Mouse (Mus musculus) yolk sac, embryonic 10.5 days (tissue): ENCODE data around the gene Rnf150.

Source experiments
- DNase-seq: peaks from one replicate; pipeline ENCODE4 v3.0.0-alpha.2; 2017; ENCODE audit warnings: low spot score

Gene Rnf150

DNA sequence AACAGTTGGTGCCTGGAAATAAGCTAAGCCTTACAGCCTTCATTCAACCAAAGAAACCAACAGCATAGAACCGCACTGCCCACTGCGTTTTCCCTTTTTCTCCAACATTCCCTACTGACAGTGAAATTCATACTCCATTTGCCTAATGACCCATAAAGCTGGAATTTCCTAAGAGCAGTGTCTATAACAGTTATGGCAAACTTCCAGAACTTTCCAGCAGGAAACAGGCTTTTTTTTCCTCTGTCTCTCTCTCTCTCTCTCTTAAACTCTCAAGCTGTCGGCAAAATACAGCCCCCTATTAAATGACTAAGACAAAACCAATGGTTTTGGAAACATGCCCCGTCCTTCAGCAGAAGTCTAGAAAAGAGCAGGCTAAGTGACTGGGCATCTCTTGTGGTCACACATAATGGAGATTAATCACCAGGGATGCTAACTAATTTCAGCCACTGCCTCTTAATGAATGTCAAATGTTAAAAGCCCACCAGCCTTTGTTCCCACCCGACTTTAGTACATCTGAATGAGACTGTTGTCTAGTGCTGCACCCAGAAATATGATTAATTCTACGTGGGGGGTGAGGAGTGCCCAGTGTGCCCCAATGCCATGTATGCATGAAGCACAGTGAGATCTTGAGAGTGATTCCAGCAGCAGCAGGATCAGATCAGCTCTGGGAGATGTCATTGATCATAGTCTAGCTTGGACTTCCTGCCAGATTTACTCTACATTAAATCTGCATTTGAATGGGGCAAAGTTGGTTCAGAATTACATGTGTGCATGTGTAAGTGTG lies 80.3 kb downstream of the Rnf150 start:
- no peak for DNase-seq

- no peak for DNase-seq
Measured at GRCm38 (mm10) chr8:82945867-82946266, 82.7 kb downstream of the Rnf150 start.

GRCm38 (mm10) chr8:82946658-82947057 lies 83.5 kb downstream of the Rnf150 start:
- DNase-seq, result no peak

- no peak for DNase-seq
Measured at GRCm38 (mm10) chr8:82955162-82955754, 92.1 kb downstream of the Rnf150 start.

DNA sequence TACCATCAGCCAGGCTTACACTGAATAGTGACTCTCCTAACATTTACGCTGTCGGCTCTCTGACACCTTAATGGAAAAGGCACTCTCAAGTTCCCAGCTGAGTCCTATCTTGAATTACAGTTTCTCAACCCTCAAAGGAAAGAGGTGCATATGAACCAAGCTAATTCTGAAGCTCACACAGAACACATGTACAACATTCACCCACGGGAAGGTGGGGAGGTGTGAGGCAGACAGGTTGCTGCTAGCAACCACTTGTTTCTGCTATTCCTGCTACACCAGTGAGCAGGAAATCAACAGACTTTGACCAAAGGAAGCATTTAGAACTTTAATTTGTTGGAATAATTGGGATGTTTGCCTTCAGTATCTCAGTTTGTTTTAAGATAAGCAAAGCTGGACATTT lies 96.3 kb downstream of the Rnf150 start:
- no peak for DNase-seq

- no peak for DNase-seq
Measured at GRCm38 (mm10) chr8:82959980-82960610, 96.9 kb downstream of the Rnf150 start.

DNA sequence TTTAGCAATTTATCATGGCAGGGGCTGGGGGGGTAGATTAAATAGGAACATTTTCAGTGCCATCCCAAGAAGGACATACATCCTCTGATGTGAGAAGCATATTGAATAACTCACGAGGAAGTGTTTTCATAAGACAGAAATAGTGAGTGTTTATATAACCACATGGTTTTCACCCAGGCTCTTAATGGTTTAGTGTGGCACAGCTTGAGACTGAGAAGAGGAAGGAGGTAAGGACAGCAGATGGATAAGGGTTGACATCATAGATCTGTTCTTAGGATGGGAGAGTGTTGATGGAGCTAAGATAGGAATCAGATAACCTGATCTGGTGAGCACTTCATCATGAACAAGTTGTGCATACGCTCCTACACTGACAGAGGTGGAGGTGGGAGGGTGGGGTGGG lies 101.4 kb downstream of the Rnf150 start:
- DNase-seq, result no peak

DNA sequence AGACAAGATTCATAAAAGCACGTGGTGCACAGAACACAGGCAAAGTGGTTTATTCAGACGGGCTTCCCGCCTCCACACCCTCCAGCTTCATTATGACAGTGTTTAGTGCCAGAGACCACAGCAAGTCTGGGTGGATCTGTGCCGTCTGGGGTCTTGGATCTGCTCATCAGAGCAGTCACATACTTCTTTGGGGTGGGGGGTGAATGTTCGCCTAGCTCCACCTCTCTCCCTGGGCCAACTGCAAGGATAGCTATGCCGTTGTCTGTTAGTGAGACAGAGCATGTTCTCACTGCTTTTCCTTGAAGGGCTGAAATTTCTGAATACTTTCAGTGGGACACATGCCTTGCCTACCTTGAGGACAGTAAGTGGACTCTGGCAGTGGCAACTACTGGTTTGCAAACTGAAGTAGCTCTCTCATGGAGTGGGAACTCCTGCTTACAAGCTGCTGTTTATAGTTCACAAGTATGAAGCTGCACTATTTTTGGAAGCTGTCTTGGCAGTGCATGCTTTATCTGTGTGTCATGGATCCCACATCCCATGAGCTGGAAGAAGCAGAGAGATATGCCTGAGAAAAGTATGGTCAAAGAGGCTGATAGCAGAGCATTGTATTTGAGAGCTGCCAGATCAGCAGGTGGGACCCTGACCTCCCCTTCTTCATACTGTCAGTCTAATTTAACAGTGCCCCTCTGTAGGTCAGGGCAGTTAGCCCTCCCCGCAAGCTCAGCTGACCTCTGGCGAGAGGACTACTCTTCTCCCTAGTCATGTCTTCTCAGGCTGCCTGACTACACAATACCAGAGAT lies 104.9 kb downstream of the Rnf150 start:
- no peak for DNase-seq

DNA sequence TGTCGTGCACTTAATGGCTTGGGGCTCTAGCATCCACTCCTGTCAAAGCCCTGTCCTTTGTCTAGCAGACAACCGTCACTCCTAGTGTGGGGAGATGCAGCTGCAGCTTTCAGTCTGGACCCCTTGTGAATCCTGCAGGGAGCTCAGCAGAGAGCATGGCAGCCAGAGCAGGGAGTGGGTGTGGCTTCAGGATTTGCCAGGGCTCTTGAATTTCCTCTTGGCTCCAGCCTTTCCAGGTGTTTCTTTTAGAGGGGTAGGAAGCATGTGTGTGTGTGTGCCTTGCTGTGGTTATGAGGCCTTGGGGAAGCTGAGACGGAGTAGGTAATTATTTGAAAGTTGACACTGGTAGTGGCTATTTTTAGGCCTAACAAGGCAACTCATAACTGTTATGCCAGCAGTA lies 106.8 kb downstream of the Rnf150 start:
- no peak for DNase-seq

DNA sequence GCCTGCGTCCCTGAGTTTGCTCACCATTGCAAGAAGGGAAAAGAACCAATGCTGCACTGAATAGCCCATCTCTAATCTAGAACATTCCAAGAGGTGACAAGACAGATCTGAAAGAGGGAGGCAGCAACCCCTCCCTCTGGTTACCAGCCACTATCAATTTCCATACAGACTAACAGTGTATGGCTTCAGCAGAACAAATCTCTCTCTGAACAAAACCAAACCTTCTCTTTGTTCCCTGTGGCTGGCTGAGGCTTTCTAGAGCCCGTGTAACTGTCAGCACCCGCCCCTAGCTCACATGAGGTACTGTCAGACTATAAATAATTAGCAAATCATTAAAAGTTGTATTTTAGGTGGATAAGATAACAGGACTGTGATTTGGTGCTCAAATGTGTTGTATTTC lies 109.7 kb downstream of the Rnf150 start:
- no peak for DNase-seq

DNA sequence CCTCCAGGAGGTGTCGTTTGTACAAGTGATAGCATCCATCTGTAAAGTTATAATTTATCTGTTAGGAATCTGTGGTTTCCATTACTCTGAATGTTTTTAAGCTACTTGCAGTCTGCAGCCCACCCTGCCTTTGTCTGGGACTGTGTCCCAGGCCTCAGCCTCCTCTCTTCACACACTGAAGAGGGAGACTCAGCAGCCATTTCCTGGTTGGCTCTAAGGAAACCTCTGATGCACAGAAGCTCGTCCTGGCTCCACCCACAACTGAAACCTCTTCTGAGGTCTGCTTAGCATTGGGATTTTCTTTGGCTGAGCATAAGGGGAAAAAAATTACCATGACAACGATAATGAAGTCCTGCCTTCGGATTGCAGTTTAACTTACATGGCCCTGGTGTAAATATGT lies 110.2 kb downstream of the Rnf150 start:
- no peak for DNase-seq

DNA sequence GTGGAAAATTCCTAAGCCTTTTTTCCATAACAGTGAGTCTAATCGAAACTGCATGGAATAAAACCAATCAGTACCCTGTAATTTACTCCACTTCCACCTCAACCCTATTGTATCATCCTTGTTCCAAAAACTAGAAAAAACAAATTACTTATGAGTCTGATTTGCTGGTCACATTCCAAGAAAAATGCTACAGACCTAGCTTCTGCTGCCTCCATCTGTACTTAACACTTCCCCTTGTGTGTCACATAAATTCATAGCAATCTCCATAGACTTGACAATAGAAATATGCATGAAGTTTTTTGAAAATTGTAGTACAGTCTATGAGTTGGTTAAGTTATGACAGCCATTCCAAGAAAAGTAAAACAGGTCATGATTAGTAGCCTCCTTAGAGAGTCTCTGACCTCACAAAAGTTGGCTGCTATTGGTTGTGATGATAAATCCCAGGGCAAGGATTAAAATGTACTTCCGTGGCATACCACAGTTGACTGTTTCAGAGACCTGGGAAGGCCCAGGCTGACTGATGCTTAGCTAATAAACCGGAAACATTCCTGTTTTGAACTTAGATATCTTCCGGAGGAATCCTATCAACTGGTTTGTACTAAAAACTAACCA lies 118.2 kb downstream of the Rnf150 start:
- no peak for DNase-seq

DNA sequence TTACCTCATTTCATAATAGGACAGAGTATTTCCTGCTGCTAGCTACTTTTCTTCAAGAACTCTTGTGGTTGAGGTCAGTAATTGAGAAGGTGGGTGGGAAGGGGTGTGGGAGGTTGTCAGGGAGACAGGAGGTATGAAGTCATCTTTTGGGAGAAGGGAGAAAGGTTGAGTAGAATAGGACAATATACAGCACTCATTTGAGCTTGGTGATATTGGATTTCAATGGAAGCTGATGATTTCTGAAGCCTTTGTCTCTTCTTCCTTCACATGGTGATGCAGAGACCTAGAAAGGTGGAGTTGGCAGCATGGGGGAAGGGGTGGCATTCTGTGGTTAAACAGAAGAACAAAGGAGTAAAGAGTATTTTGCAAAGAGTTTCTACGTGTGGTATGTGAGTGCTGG lies 119.7 kb downstream of the Rnf150 start:
- no peak for DNase-seq

DNA sequence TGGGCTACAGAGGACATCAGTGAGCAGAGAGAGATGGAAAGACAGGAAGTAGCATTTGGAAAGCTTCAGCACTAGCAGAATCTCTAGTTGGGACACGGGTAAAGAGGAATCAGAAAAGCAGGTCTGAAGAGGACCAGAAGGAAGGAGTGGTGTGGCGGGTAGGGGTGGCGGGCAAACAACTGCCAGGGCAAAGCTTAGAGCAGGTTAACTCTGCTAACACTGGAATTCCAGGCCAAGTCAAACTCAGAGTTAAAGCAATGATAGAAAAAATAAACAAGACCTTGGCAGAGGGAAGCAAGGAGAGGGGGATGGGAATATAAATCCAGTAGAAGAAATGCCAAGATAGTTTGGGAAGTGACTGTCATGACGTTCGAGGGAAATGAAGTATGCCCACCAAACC lies 120.1 kb downstream of the Rnf150 start:
- no peak for DNase-seq

DNA sequence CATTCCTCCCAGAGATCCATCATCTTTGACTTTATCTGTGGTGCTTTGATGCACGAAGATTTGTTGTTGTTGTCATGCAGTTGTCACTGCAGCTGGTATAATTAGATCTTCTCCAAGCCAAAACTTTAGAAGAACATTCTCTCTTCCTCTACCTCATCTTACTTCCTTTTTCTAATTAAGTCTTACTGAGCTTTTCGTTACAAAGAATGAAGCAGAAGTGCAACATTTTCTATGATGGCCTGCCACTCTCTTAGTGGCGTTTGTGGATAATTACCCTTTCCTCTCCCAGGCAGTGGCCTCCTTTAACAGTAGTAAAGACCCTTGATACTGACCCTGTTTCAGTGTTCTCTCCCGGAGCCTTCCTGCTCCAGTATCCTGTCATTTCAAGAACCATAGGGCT lies 128.9 kb downstream of the Rnf150 start:
- no peak for DNase-seq

DNA sequence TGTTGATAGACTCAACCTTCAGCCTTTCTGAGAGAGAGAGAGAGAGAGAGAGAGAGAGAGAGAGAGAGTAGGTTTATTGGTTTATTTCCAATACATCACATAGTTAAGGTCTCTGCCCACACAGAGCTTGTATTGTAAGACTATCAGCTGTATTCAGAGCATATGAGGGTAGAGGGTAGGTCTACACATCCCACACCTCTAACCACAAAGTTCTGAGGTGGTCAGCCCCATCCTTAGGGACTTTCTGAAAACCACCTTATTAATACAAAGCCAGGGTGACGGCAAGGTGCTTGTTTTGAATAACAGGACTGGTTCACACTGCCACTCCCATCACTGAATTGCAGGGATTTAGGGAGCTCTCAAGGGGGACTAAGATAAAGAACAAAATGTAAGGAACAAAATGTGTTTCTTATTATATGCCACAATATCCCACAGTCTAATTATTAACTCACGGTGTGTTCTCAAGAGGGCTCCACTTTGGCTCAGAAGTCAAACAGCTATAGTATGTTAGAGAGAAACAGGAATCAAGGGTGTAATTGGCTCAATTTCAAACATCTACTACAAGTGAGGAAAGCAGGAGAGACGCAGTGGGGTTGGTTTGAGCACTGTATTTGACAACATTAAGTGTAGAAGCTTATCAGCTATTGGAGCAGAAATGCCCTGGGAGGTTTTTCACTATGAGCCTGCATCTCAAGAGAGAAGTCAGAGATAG lies 132.7 kb downstream of the Rnf150 start:
- DNase-seq, result no peak

- no peak for DNase-seq
Measured at GRCm38 (mm10) chr8:82996843-82997242, 133.7 kb downstream of the Rnf150 start.

- DNase-seq, result no peak
Measured at GRCm38 (mm10) chr8:82998778-82999177, 135.6 kb downstream of the Rnf150 start.

DNA sequence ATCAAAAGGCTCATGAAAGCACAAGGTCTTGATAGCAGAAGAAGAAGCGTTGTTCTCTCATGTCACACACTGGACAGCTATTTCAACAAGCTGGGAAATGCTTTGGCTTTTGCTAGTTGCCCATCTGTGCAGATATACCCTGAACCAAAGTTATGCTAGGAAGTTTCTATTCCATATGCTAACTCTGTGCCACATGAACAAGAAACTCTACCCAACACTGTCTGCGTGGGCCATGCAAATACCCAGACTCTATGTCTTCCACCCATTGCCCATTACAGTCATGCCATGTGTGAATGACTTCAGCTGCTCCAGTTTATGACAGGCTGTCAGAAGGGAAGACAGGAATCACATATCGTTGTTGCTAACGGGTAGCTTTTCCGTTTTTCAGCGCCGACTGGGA lies 140.0 kb downstream of the Rnf150 start:
- no peak for DNase-seq

DNA sequence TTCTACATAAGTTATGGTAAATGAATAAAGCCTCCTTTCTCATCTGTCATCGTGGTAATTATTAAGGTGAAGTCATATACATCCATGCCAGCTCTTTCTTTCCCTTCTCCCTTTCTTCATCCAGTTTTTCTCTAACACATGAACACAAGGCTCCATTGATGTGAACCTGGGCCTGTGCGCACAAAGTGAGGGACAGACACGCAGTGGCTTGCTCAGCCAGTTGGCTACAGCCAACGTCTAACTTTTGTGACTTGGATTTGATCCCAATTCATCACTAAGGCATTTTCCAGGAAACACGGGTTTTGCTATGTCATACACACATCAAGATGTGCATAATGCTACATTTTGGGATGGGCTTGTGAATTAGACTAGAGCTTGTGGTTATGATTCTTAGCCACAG lies 146.3 kb downstream of the Rnf150 start:
- no peak for DNase-seq

DNA sequence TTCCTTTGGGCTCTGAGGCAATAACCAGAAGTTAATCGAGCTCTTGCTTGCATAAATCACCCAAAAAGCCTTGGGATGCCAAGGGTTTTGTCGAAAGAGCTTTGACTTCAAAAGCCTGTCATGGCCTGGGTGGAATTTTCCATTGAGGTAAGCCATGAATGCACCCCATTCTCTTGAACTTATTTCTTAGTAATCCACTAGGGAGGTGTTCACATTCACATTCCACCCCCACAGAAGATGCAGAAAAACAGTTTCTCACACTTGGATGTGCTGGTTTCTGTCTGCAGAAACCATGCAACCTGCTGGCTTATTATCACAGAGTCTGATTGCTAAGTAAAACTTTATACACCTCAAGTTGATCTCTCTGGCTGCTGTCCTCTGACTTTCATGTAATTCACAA lies 148.1 kb downstream of the Rnf150 start:
- no peak for DNase-seq

GRCm38 (mm10) chr8:83011758-83012157 lies 148.6 kb downstream of the Rnf150 start:
- no peak for DNase-seq
